Comparison of ENCODE assay signal across 8 mouse cellular contexts in genomic region chr1:167349815-167350596, GRCm38 (mm10). TPM values are rescaled to one million over a fixed set of nuclear protein-coding genes. Genes with fewer than 3 reads are reported as not detected.
A peak's percentile ranks its signal among the peaks of the same experiment; 100 is the strongest.
DNase-seq lines count a peak whose midpoint lies in the region; ATAC-seq lines count a peak whose summit lies in the region.

Gene Aldh9a1, plus strand, starts transcription at chr1:167349991.

- H3K4me1 ChIP-seq in heart, embryonic 14.5 days (ENCODE audit: control insufficient read depth in 2 of 2, insufficient read depth in 2 of 2, low read length in 2 of 2) = no peaks in the 10 kb centered on the region
- peaks cover 46% of the 10 kb centered on the region for H3K4me1 ChIP-seq in liver, embryonic 13.5 days (replicated peaks)
- H3K4me1 ChIP-seq in stomach, embryonic 16.5 days (ENCODE audit: control insufficient read depth, insufficient read depth, low read length) = peaks cover 8% of the 10 kb centered on the region; the same call in 1 of the 2 replicates

- peak within 1 kb of the TSS; percentile 78 for H3K9ac ChIP-seq in heart, embryonic 14.5 days (ENCODE audit: low read length)
- peak within 1 kb of the TSS; percentile 92 for H3K9ac ChIP-seq in liver, embryonic 13.5 days
- H3K9ac ChIP-seq in stomach, embryonic 16.5 days (ENCODE audit: low read length) = peak within 1 kb of the TSS; percentile 88

- DNase-seq in c-Kit-negative CD71-positive TER-119-positive erythroid progenitor cells, embryonic 14.5 days (ENCODE audit: low read depth, low spot score) = peak; percentile 85
- DNase-seq in fibroblast of lung, adult 2 months (ENCODE audit: low read depth) = peak; percentile 74
- peak; percentile 95 for DNase-seq in kidney, postnatal 14 days
- DNase-seq in liver, embryonic 13.5 days = peak; percentile 89
- peak; percentile 88 for DNase-seq in neural tube, embryonic 10.5 days (ENCODE audit: extremely low spot score, low spot score)

- peak within 1 kb of the TSS; percentile 68 to 80 for H3K4me3 ChIP-seq in heart, embryonic 14.5 days (ENCODE audit: control insufficient read depth in 1 of 2, insufficient read depth in 1 of 2, low read depth in 1 of 2, low read length in 2 of 2)
- H3K4me3 ChIP-seq in liver, embryonic 13.5 days (replicated peaks) = peak within 1 kb of the TSS; percentile 84
- peak within 1 kb of the TSS; percentile 84 for H3K4me3 ChIP-seq in stomach, embryonic 16.5 days (replicated peaks; ENCODE audit: low read length)

- peak within 1 kb of the TSS; percentile 54 to 81 for H3K27ac ChIP-seq in heart, embryonic 14.5 days (replicated peaks in 1 of 2; ENCODE audit: control insufficient read depth in 1 of 2, insufficient read depth in 1 of 2, low read depth in 2 of 2, low read length in 2 of 2)
- peak within 1 kb of the TSS; percentile 94 for H3K27ac ChIP-seq in liver, embryonic 13.5 days
- peak within 1 kb of the TSS; percentile 82 for H3K27ac ChIP-seq in stomach, embryonic 16.5 days (ENCODE audit: low read length)

- no peaks in the 10 kb centered on the region for H3K9me3 ChIP-seq in heart, embryonic 14.5 days (ENCODE audit: control insufficient read depth, low read length)
- H3K9me3 ChIP-seq in liver, embryonic 13.5 days (replicated peaks) = no peaks in the 10 kb centered on the region
- no peaks in the 10 kb centered on the region for H3K9me3 ChIP-seq in stomach, embryonic 16.5 days (replicated peaks; ENCODE audit: control insufficient read depth, low read length)

- no peaks in the 10 kb centered on the region for H3K27me3 ChIP-seq in heart, embryonic 14.5 days (ENCODE audit: control insufficient read depth, insufficient read depth, low read length)
- H3K27me3 ChIP-seq in liver, embryonic 13.5 days = no peaks in the 10 kb centered on the region
- H3K27me3 ChIP-seq in stomach, embryonic 16.5 days (ENCODE audit: control insufficient read depth, insufficient read depth, low read length) = no peaks in the 10 kb centered on the region

- H3K4me2 ChIP-seq in heart, embryonic 14.5 days (ENCODE audit: low read length) = peak within 1 kb of the TSS; percentile 74
- H3K4me2 ChIP-seq in liver, embryonic 13.5 days = peak within 1 kb of the TSS; percentile 97
- peak within 1 kb of the TSS; percentile 80 for H3K4me2 ChIP-seq in stomach, embryonic 16.5 days (ENCODE audit: low read depth, low read length)

- peak; percentile 95 for ATAC-seq in CD4-positive, CD25-positive, alpha-beta regulatory T cell, adult 4 months
- peak; percentile 96 for ATAC-seq in heart, embryonic 14.5 days (ENCODE audit: insufficient number of reproducible peaks, insufficient read depth, low FRiP score, low read depth)
- ATAC-seq in liver, embryonic 13.5 days (ENCODE audit: low read depth) = peak; percentile 96
- ATAC-seq in stomach, embryonic 16.5 days (ENCODE audit: insufficient read depth, low FRiP score) = peak; percentile 97

- under 1% methylated on average over 55 of the region's 55 CpGs for WGBS in heart, embryonic 14.5 days
- under 1% methylated on average over 55 of the region's 55 CpGs for WGBS in liver, embryonic 13.5 days (ENCODE audit: insufficient replicate concordance)
- under 1% methylated on average over 55 of the region's 55 CpGs for WGBS in stomach, embryonic 16.5 days

- H3K36me3 ChIP-seq in heart, embryonic 14.5 days (ENCODE audit: control insufficient read depth, insufficient read depth, low read length) = peaks cover 10% of the 10 kb centered on the region
- H3K36me3 ChIP-seq in liver, embryonic 13.5 days = peaks cover 30% of the 10 kb centered on the region
- peaks cover 6% of the 10 kb centered on the region; the same call in 1 of the 2 replicates for H3K36me3 ChIP-seq in stomach, embryonic 16.5 days (ENCODE audit: control insufficient read depth, insufficient read depth, low read length)

RNA-seq across cellular contexts. Expression of gene Aldh9a1, which starts in this region (rescaled TPM):
- 10 to 100 TPM; 70.3 to 93.0 TPM for polyA plus RNA-seq in CD4-positive, CD25-positive, alpha-beta regulatory T cell, adult 4 months (2017; shearing (Covaris generic))
- polyA plus RNA-seq in heart, embryonic 14.5 days (2014; fragmentation: Nextera tagmentation; extraction: Ambion mirVana) = 26.5 and 28.1 TPM in 2 replicates
- polyA plus RNA-seq in liver, embryonic 13.5 days (2015; fragmentation: Nextera tagmentation; extraction: Ambion mirVana) = 85.4 and 92.0 TPM in 2 replicates
- 84.8 and 85.6 TPM in 2 replicates for polyA plus RNA-seq in stomach, embryonic 16.5 days (2015; fragmentation: Nextera tagmentation; extraction: Ambion mirVana)

Comparison
In these comparisons a context has a peak if more than half of its experiments do, and no peak if none do; other contexts are left out.
1. Peak in every context shown above with its lines: DNase-seq, ATAC-seq, H3K4me3 ChIP-seq and H3K27ac ChIP-seq.